Mouse (Mus musculus) lung, embryonic 14.5 days (tissue): ENCODE measurements at regions not wholly inside any gene's neighbourhood (a gene's known extent, or its start where the extent isn't known, plus 50 kb on each side); places are given as distances from the start of the nearest gene placed in this dataset.
A peak's percentile ranks its signal among the peaks of the same experiment; 100 is the strongest.

ENCODE experiments used
- ATAC-seq: fragments of 200-750 bp; cut with Nextera tagmentation; 2 replicates; pipeline ENCODE4 v1.8.0; 2017; ENCODE audit warnings: mild to moderate bottlenecking, moderate TSS enrichment, moderate library complexity; ENCODE audit not compliant: insufficient read depth
- DNase-seq: peaks from one replicate; pipeline ENCODE4 v3.0.0-alpha.2; 2015
- H3K27ac ChIP-seq: fragments of 300-500 bp; sonication (generic); 2 replicates; pipeline ENCODE4 v1.5.1; 2014; ENCODE audit warnings: low read depth, mild to moderate bottlenecking, moderate library complexity
- H3K27me3 ChIP-seq: fragments of 300-500 bp; sonication (generic); 2 replicates; pipeline ENCODE4 v1.6.1; 2014; ENCODE audit warnings: low read length, control low read depth; ENCODE audit not compliant: insufficient read depth
- H3K36me3 ChIP-seq: fragments of 300-500 bp; sonication (generic); 2 replicates; pipeline ENCODE4 v1.6.1; 2014; ENCODE audit warnings: control low read depth; ENCODE audit not compliant: insufficient read depth
- H3K4me1 ChIP-seq: fragments of 300-500 bp; sonication (generic); 2 replicates; pipeline ENCODE4 v1.6.1; 2014; ENCODE audit warnings: antibody characterized with exemption, control low read depth; ENCODE audit not compliant: insufficient read depth
- H3K4me2 ChIP-seq: fragments of 300-500 bp; sonication (generic); 2 replicates; pipeline ENCODE4 v1.6.1; 2014; ENCODE audit warnings: mild to moderate bottlenecking
- H3K4me3 ChIP-seq: fragments of 300-500 bp; sonication (generic); 2 replicates; pipeline ENCODE4 v1.5.1; 2014; ENCODE audit warnings: low read depth, low read length
- H3K9ac ChIP-seq: fragments of 300-500 bp; sonication (generic); 2 replicates; pipeline ENCODE4 v1.6.1; 2014
- H3K9me3 ChIP-seq: fragments of 300-500 bp; sonication (generic); 2 replicates; pipeline ENCODE4 v1.6.1; 2016; ENCODE audit warnings: low read depth, low read length, control low read depth
- CTCF ChIP-seq: IDR thresholded peaks from 2 replicates; pipeline ENCODE4 v1.5.1; 2016; ENCODE audit warnings: antibody characterized with exemption, low read depth
- WGBS: fragments of 180-500 bp; shearing (Covaris S2); extraction: QIAGEN DNeasy Blood & Tissue Kit; methylation state at CpG from one replicate; pipeline ENCODE4 v1.1.7; 2014; 5-methylcytosine and 5-hydroxymethylcytosine counted together

GRCm38 (mm10) chr9:113601451-113601850 is 106.6 kb downstream of the Pdcd6ip start:
- WGBS = 20% methylated on average over 5 of the region's 5 CpGs
- no peaks in the 10 kb centered on the region for H3K36me3 ChIP-seq
- DNase-seq (no peak), ATAC-seq (no peak)
- H3K9me3 ChIP-seq = no peaks in the 10 kb centered on the region
- no peaks in the 10 kb centered on the region for H3K4me1 ChIP-seq
- H3K4me2 ChIP-seq = no peak overlapping the region
- H3K4me3 ChIP-seq = no peak overlapping the region
- H3K27ac ChIP-seq = no peak overlapping the region
- TF ChIP-seq CTCF = no peak
- no peak overlapping the region for H3K9ac ChIP-seq
- H3K27me3 ChIP-seq = no peaks in the 10 kb centered on the region

GRCm38 (mm10) chr9:113587260-113587659 is 120.8 kb downstream of the Pdcd6ip start:
- TF ChIP-seq CTCF = 0 out of 2 replicates have a peak, but pooled peaks have one; percentile 3

GRCm38 (mm10) chr9:113586477-113586876 is 121.6 kb downstream of the Pdcd6ip start:
- H3K9me3 ChIP-seq = no peaks in the 10 kb centered on the region
- no peak overlapping the region for H3K9ac ChIP-seq
- H3K27me3 ChIP-seq = no peaks in the 10 kb centered on the region
- ATAC-seq (no peak), DNase-seq (no peak)
- no peak for TF ChIP-seq CTCF
- H3K27ac ChIP-seq = no peak overlapping the region
- no peak overlapping the region for H3K4me2 ChIP-seq
- 85% methylated on average over 4 of the region's 4 CpGs for WGBS
- no peak overlapping the region for H3K4me3 ChIP-seq
- no peaks in the 10 kb centered on the region for H3K36me3 ChIP-seq
- H3K4me1 ChIP-seq = no peaks in the 10 kb centered on the region

More at GRCm38 (mm10) chr9:113587260-113587659, 120.8 kb downstream of the Pdcd6ip start:
- Histone ChIP-seq H3K9ac (no peak overlapping the region), H3K4me1 (no peaks in the 10 kb centered on the region), H3K27ac (no peak overlapping the region), H3K9me3 (no peaks in the 10 kb centered on the region), H3K4me3 (no peak overlapping the region), H3K4me2 (no peak overlapping the region), H3K27me3 (no peaks in the 10 kb centered on the region), H3K36me3 (no peaks in the 10 kb centered on the region)
- ATAC-seq (no peak), DNase-seq (no peak)
- 57% methylated on average over 6 of the region's 6 CpGs for WGBS

- Histone ChIP-seq H3K9ac (no peak overlapping the region), H3K9me3 (no peaks in the 10 kb centered on the region), H3K27ac (no peak overlapping the region), H3K4me2 (no peak overlapping the region), H3K36me3 (no peaks in the 10 kb centered on the region), H3K27me3 (no peaks in the 10 kb centered on the region), H3K4me1 (no peaks in the 10 kb centered on the region), H3K4me3 (no peak overlapping the region)
- 79% methylated on average over 9 of the region's 9 CpGs for WGBS
- no peak for DNase-seq
- TF ChIP-seq CTCF = no peak
- ATAC-seq = no peak
Observed at GRCm38 (mm10) chr9:113578221-113578620, 129.8 kb downstream of the Pdcd6ip start.

GRCm38 (mm10) chr9:113568849-113569248 is 139.2 kb downstream of the Pdcd6ip start:
- no peak for ATAC-seq

GRCm38 (mm10) chr9:113567705-113568104 is 140.4 kb downstream of the Pdcd6ip start:
- H3K27ac ChIP-seq = no peak overlapping the region
- H3K36me3 ChIP-seq = no peaks in the 10 kb centered on the region
- H3K27me3 ChIP-seq = no peaks in the 10 kb centered on the region
- no peak for TF ChIP-seq CTCF
- H3K4me1 ChIP-seq = no peaks in the 10 kb centered on the region
- H3K9me3 ChIP-seq = no peaks in the 10 kb centered on the region
- H3K4me3 ChIP-seq = no peak overlapping the region
- H3K9ac ChIP-seq = no peak overlapping the region
- H3K4me2 ChIP-seq = no peak overlapping the region
- WGBS = 63% methylated on average over 1 of the region's 1 CpGs
- ATAC-seq = no peak
- no peak for DNase-seq

More at GRCm38 (mm10) chr9:113568849-113569248, 139.2 kb downstream of the Pdcd6ip start:
- Histone ChIP-seq H3K4me3 (no peak overlapping the region), H3K9me3 (no peaks in the 10 kb centered on the region), H3K36me3 (no peaks in the 10 kb centered on the region), H3K27me3 (no peaks in the 10 kb centered on the region), H3K9ac (no peak overlapping the region), H3K4me2 (no peak overlapping the region), H3K27ac (no peak overlapping the region), H3K4me1 (no peaks in the 10 kb centered on the region)
- TF ChIP-seq CTCF = no peak
- DNase-seq = no peak
- whole genome bisulfite sequencing = 69% methylated on average over 1 of the region's 1 CpGs

- Histone ChIP-seq H3K9me3 (no peaks in the 10 kb centered on the region), H3K4me3 (no peak overlapping the region), H3K9ac (no peak overlapping the region), H3K36me3 (no peaks in the 10 kb centered on the region), H3K27me3 (no peaks in the 10 kb centered on the region), H3K4me2 (no peak overlapping the region), H3K4me1 (no peaks in the 10 kb centered on the region), H3K27ac (no peak overlapping the region)
- TF ChIP-seq CTCF = no peak
- 74% methylated on average over 3 of the region's 3 CpGs for WGBS
- DNase-seq (no peak), ATAC-seq (no peak)
Observed at GRCm38 (mm10) chr9:113566620-113567019, 141.4 kb downstream of the Pdcd6ip start.

- 79% methylated on average over 12 of the region's 12 CpGs for WGBS
- Histone ChIP-seq H3K4me1 (no peaks in the 10 kb centered on the region), H3K4me3 (no peak overlapping the region), H3K9ac (no peak overlapping the region), H3K36me3 (no peaks in the 10 kb centered on the region), H3K27me3 (no peaks in the 10 kb centered on the region), H3K4me2 (no peak overlapping the region), H3K9me3 (no peaks in the 10 kb centered on the region), H3K27ac (no peak overlapping the region)
- no peak for ATAC-seq
- DNase-seq = no peak
- TF ChIP-seq CTCF = no peak
Observed at GRCm38 (mm10) chr9:113553911-113554310, 154.1 kb downstream of the Pdcd6ip start.
